Mouse (Mus musculus): ENCODE measurements around the gene Abi3bp.

DNA sequence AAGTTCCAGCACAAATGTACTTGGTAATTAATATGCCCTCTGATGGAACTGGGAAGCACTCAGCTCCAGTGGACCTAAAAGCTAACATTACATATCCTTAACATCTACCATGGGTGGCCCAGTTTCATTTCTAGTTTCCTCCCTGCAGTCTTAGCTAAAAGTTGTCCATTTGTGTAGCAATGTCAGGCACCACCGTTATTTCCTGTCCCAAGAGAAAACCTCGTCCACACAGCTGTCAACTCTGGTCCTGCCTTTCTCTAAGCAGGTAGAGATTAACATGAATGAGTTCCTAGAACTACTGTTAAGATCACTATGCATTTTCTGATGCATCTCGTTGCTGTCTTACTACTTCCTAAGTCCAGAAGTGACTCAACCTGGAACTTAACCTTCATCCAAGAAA lies 237.9 kb downstream of the Abi3bp start:
- TF ChIP-seq CTCF (IDR thresholded peaks at IDR 0.05; ENCODE audit: low read depth) (no peak), EP300 (IDR thresholded peaks at IDR 0.05; ENCODE audit: low read depth) (no peak)
